Mouse (Mus musculus) limb, embryonic 14.5 days (tissue): ENCODE results near the gene Pou5f1. TPM values are rescaled to one million over a fixed set of nuclear protein-coding genes. Genes with fewer than 3 reads are reported as not detected.

Source experiments
- ATAC-seq: fragments of 200-750 bp; cut with Nextera tagmentation; 2 replicates; pipeline ENCODE4 v1.8.0; 2017; ENCODE audit warnings: low read depth, moderate number of reproducible peaks, moderate TSS enrichment; ENCODE audit not compliant: low FRiP score
- DNase-seq: peaks from one replicate; pipeline ENCODE4 v3.0.0-alpha.2; 2015; ENCODE audit warnings: low spot score
- H3K27ac ChIP-seq: fragments of 300-500 bp; sonication (generic); replicated peaks from 2 replicates; pipeline ENCODE4 v1.5.1; 2014; ENCODE audit warnings: low read depth, mild to moderate bottlenecking, low read length, moderate library complexity, mixed read lengths
- H3K27me3 ChIP-seq: fragments of 300-500 bp; sonication (generic); 2 replicates; pipeline ENCODE4 v1.6.1; 2014; ENCODE audit warnings: low read length, mixed read lengths; ENCODE audit not compliant: control insufficient read depth, insufficient read depth
- H3K36me3 ChIP-seq: fragments of 300-500 bp; sonication (generic); 2 replicates; pipeline ENCODE4 v1.6.1; 2014; ENCODE audit warnings: mild to moderate bottlenecking, low read length, moderate library complexity, mixed read lengths; ENCODE audit not compliant: control insufficient read depth, insufficient read depth
- H3K4me1 ChIP-seq: fragments of 300-500 bp; sonication (generic); 2 replicates; pipeline ENCODE4 v1.6.1; 2014; ENCODE audit warnings: antibody characterized with exemption, low read length, mixed read lengths; ENCODE audit not compliant: control insufficient read depth, insufficient read depth
- H3K4me2 ChIP-seq: fragments of 300-500 bp; sonication (generic); replicated peaks from 2 replicates; pipeline ENCODE4 v1.6.1; 2014; ENCODE audit warnings: low read depth, mild to moderate bottlenecking, low read length, moderate library complexity; ENCODE audit not compliant: severe bottlenecking
- H3K4me3 ChIP-seq: fragments of 300-500 bp; sonication (generic); replicated peaks from 2 replicates; pipeline ENCODE4 v1.5.1; 2014; ENCODE audit warnings: low read length
- H3K9ac ChIP-seq: fragments of 300-500 bp; sonication (generic); 2 replicates; pipeline ENCODE4 v1.6.1; 2014; ENCODE audit warnings: mild to moderate bottlenecking, low read depth, low read length, moderate library complexity; ENCODE audit not compliant: severe bottlenecking
- H3K9me3 ChIP-seq: fragments of 300-500 bp; sonication (generic); 2 replicates; pipeline ENCODE4 v1.6.1; 2016; ENCODE audit warnings: low read length; ENCODE audit not compliant: control insufficient read depth
- POLR2A ChIP-seq: fragments of 200-500 bp; IDR thresholded peaks from 2 replicates; pipeline ENCODE4 v1.8.0; 2012; ENCODE audit warnings: inconsistent platforms, mild to moderate bottlenecking, moderate library complexity, borderline replicate concordance; ENCODE audit not compliant: insufficient read depth, insufficient read length; ENCODE audit errors: extremely low read depth
- WGBS: fragments of 180-500 bp; shearing (Covaris S2); extraction: QIAGEN DNeasy Blood & Tissue Kit; methylation state at CpG from one replicate; pipeline ENCODE4 v1.1.7; 2014; 5-methylcytosine and 5-hydroxymethylcytosine counted together
- polyA plus RNA-seq, 2 experiments: library from polyadenylated mRNA; depleted of rRNA in 1 of 2; stranded (reverse) in 1 of 2; unstranded in 1 of 2; fragments of >200 nt; fragmentation: Nextera tagmentation in 1 of 2; extraction: Ambion mirVana in 1 of 2; gene quantifications; 2 replicates each; pipeline versions ENCODE4 v1.2.1 to v1.2.3; 2012 to 2014

The Pou5f1 gene
- polyA plus RNA-seq, 2 experiments, result 0.06 TPM; not detected in 1

- peak within 1 kb of the TSS; percentile 81 for H3K4me2 ChIP-seq
- DNase-seq, result peak; percentile 97
- WGBS, result under 1% methylated on average over 65 of the region's 67 CpGs
- H3K4me1 ChIP-seq, result peaks cover 16% of the 10 kb centered on the region
- TF ChIP-seq POLR2A, result 0 out of 2 replicates have a peak, but pooled peaks have one; percentile 16
- 0 out of 2 replicates have a peak within 1 kb of the TSS, but pooled peaks have one; percentile 26 for H3K27ac ChIP-seq
- no peaks in the 10 kb centered on the region for H3K9me3 ChIP-seq
- no peaks in the 10 kb centered on the region for H3K27me3 ChIP-seq
- H3K36me3 ChIP-seq, result peaks cover 3% of the 10 kb centered on the region; the same call in 1 of the 2 replicates
- peak within 1 kb of the TSS; percentile 59 for H3K4me3 ChIP-seq
- peak; percentile 97 for ATAC-seq
- H3K9ac ChIP-seq, result peak within 1 kb of the TSS; percentile 66
Measured at GRCm38 (mm10) chr17:35516652-35517500, 11.1 kb downstream of the Pou5f1 start, which contains the start of the genes Tcf19 and Cchcr1. Gene Tcf19, minus strand, starts transcription at chr17:35516824. Gene Cchcr1, plus strand, starts transcription at chr17:35517100.

- Histone ChIP-seq H3K27ac (0 out of 2 replicates have a peak overlapping the region, but pooled peaks have one; percentile 26), H3K4me1 (peaks cover 16% of the 10 kb centered on the region), H3K9ac (peak overlapping the region; percentile 66), H3K36me3 (peaks cover 6% of the 10 kb centered on the region), H3K4me2 (peak overlapping the region; percentile 81), H3K4me3 (peak overlapping the region; percentile 59), H3K27me3 (no peaks in the 10 kb centered on the region), H3K9me3 (no peaks in the 10 kb centered on the region)
- peak; percentile 34 for DNase-seq
- WGBS, result 4% methylated on average over 12 of the region's 12 CpGs
- TF ChIP-seq POLR2A, result no peak
- no peak for ATAC-seq
Measured at GRCm38 (mm10) chr17:35517526-35517925, 11.7 kb downstream of the Pou5f1 start.

- WGBS, result 87% methylated on average over 9 of the region's 9 CpGs
- DNase-seq, result no peak
- Histone ChIP-seq H3K27me3 (no peaks in the 10 kb centered on the region), H3K9me3 (no peaks in the 10 kb centered on the region), H3K9ac (no peak overlapping the region), H3K36me3 (peaks cover 55% of the 10 kb centered on the region), H3K4me2 (no peak overlapping the region), H3K4me3 (no peak overlapping the region), H3K4me1 (no peaks in the 10 kb centered on the region), H3K27ac (no peak overlapping the region)
- no peak for TF ChIP-seq POLR2A
- ATAC-seq, result no peak
Measured at GRCm38 (mm10) chr17:35524354-35524753, 18.5 kb downstream of the Pou5f1 start.

GRCm38 (mm10) chr17:35526644-35527043, 20.8 kb downstream of the Pou5f1 start:
- ATAC-seq (no peak), DNase-seq (no peak)
- no peak overlapping the region for H3K9ac ChIP-seq
- no peaks in the 10 kb centered on the region for H3K27me3 ChIP-seq
- H3K4me1 ChIP-seq, result no peaks in the 10 kb centered on the region
- no peak overlapping the region for H3K4me3 ChIP-seq
- peaks cover 71% of the 10 kb centered on the region for H3K36me3 ChIP-seq
- H3K9me3 ChIP-seq, result no peaks in the 10 kb centered on the region
- no peak overlapping the region for H3K27ac ChIP-seq
- no peak overlapping the region for H3K4me2 ChIP-seq
- 77% methylated on average over 8 of the region's 8 CpGs for WGBS
- TF ChIP-seq POLR2A, result no peak

GRCm38 (mm10) chr17:35532360-35532759, 26.5 kb downstream of the Pou5f1 start:
- no peak for TF ChIP-seq POLR2A
- ATAC-seq, result no peak
- H3K9ac ChIP-seq, result no peak overlapping the region

More at GRCm38 (mm10) chr17:35532360-35532759, 26.5 kb downstream of the Pou5f1 start:
- no peak overlapping the region for H3K4me2 ChIP-seq
- DNase-seq, result no peak
- H3K27ac ChIP-seq, result no peak overlapping the region
- peaks cover 32% of the 10 kb centered on the region for H3K36me3 ChIP-seq
- no peaks in the 10 kb centered on the region for H3K4me1 ChIP-seq
- no peaks in the 10 kb centered on the region for H3K27me3 ChIP-seq
- no peak overlapping the region for H3K4me3 ChIP-seq
- H3K9me3 ChIP-seq, result no peaks in the 10 kb centered on the region
- 7% methylated on average over 3 of the region's 3 CpGs for WGBS
